Mouse (Mus musculus): Measurements from ENCODE around the gene Gjb4.

- TF ChIP-seq POLR2A (IDR thresholded peaks at IDR 0.05; ENCODE audit: insufficient read depth, low read depth, low read length) (no peak), CTCF (IDR thresholded peaks at IDR 0.05) (no peak)
Measured at GRCm38 (mm10) chr4:127329751-127330150, 24.1 kb downstream of the Gjb4 start.
